Mouse (Mus musculus) C2C12 (cell line): ENCODE measurements around the gene Colec11.

Experiments used
- MAX ChIP-seq: IDR thresholded peaks from one replicate; pipeline ENCODE4 v1.6.1; 2011; ENCODE audit warnings: mild to moderate bottlenecking, control low read depth
- MYOG ChIP-seq: IDR thresholded peaks from one replicate; pipeline ENCODE4 v1.6.1; 2011; ENCODE audit not compliant: control insufficient read depth, insufficient read length; ENCODE audit errors: extremely low read depth

- TF ChIP-seq MYOG: no peak
- no peak for TF ChIP-seq MAX
These were observed 33.9 kb downstream of the Colec11 start for GRCm38 (mm10) chr12:28589090-28589868.
